Mouse (Mus musculus) MEL (cell line): ENCODE measurements around the gene Dbn1.
A peak's percentile ranks its signal among the peaks of the same experiment; 100 is the strongest.

Experiments
- CTCF ChIP-seq, 3 experiments: IDR thresholded peaks in 2 of 3; conservative IDR thresholded peaks in 1 of 3; 2 replicates each; pipeline ENCODE4 v1.5.1; 2011 to 2012; ENCODE audit warnings: low read length in 3 of 3, low read depth in 2 of 3, mild to moderate bottlenecking in 2 of 3, improper control_type of control experiment in 1 of 3, inconsistent platforms in 1 of 3, mixed read lengths in 1 of 3, moderate library complexity in 1 of 3; ENCODE audit not compliant: control insufficient read depth in 1 of 3, insufficient read depth in 1 of 3, poor library complexity in 1 of 3, severe bottlenecking in 1 of 3
- EP300 ChIP-seq, 2 experiments: IDR thresholded peaks; 2 replicates each; pipeline ENCODE4 v1.6.1; 2011; ENCODE audit warnings: improper control_type of control experiment in 2 of 2, low read length in 2 of 2, low read depth in 1 of 2, mild to moderate bottlenecking in 1 of 2
- MAFK ChIP-seq: IDR thresholded peaks from 2 replicates; pipeline ENCODE4 v1.6.1; 2011; ENCODE audit warnings: low read depth, mild to moderate bottlenecking, low read length, improper control_type of control experiment, borderline replicate concordance
- MAZ ChIP-seq: IDR thresholded peaks from 2 replicates; pipeline ENCODE4 v1.6.1; 2012; ENCODE audit warnings: low read depth, mild to moderate bottlenecking, inconsistent platforms, low read length, improper control_type of control experiment
- NELFE ChIP-seq: IDR thresholded peaks from 2 replicates; pipeline ENCODE4 v1.6.1; 2011; ENCODE audit warnings: low read depth, low read length, improper control_type of control experiment
- POLR2A ChIP-seq, 2 experiments: IDR thresholded peaks; 2 replicates each; pipeline ENCODE4 v1.6.1; 2011 to 2012; ENCODE audit warnings: low read length in 2 of 2, mild to moderate bottlenecking in 2 of 2, control low read depth in 1 of 2, improper control_type of control experiment in 1 of 2, low read depth in 1 of 2, moderate library complexity in 1 of 2; ENCODE audit not compliant: control insufficient read depth in 1 of 2, insufficient read depth in 1 of 2, poor library complexity in 1 of 2
- POLR2AphosphoS2 ChIP-seq: IDR thresholded peaks from 2 replicates; pipeline ENCODE4 v1.6.1; 2011; ENCODE audit warnings: low read length, improper control_type of control experiment
- RCOR1 ChIP-seq: IDR thresholded peaks from 2 replicates; pipeline ENCODE4 v1.6.1; 2012; ENCODE audit warnings: low read depth, mild to moderate bottlenecking, inconsistent platforms, low read length, improper control_type of control experiment
- SIN3A ChIP-seq: IDR thresholded peaks from 2 replicates; pipeline ENCODE4 v1.6.1; 2012; ENCODE audit warnings: low read length, improper control_type of control experiment, inconsistent platforms
- TCF12 ChIP-seq: IDR thresholded peaks from 2 replicates; pipeline ENCODE4 v1.6.1; 2014; ENCODE audit warnings: low read depth, mild to moderate bottlenecking, inconsistent platforms, low read length, improper control_type of control experiment, moderate library complexity
- USF2 ChIP-seq, 2 experiments: IDR thresholded peaks; 2 replicates each; pipeline ENCODE4 v1.6.1; 2011 to 2012; ENCODE audit warnings: improper control_type of control experiment in 2 of 2, low read length in 2 of 2, borderline replicate concordance in 1 of 2, inconsistent platforms in 1 of 2, low read depth in 1 of 2, mild to moderate bottlenecking in 1 of 2; ENCODE audit not compliant: insufficient read depth in 1 of 2
- ZC3H11A ChIP-seq: IDR thresholded peaks from 2 replicates; pipeline ENCODE4 v1.6.1; 2012; ENCODE audit warnings: low read depth, mild to moderate bottlenecking, inconsistent platforms, low read length, improper control_type of control experiment
- ZMIZ1 ChIP-seq: IDR thresholded peaks from 2 replicates; pipeline ENCODE4 v1.6.1; 2012; ENCODE audit warnings: low read depth, mild to moderate bottlenecking, inconsistent platforms, low read length, improper control_type of control experiment, moderate library complexity
- ZNF384 ChIP-seq: IDR thresholded peaks from 2 replicates; pipeline ENCODE4 v1.6.1; 2012; ENCODE audit warnings: low read depth, mild to moderate bottlenecking, inconsistent platforms, low read length, improper control_type of control experiment

DNA sequence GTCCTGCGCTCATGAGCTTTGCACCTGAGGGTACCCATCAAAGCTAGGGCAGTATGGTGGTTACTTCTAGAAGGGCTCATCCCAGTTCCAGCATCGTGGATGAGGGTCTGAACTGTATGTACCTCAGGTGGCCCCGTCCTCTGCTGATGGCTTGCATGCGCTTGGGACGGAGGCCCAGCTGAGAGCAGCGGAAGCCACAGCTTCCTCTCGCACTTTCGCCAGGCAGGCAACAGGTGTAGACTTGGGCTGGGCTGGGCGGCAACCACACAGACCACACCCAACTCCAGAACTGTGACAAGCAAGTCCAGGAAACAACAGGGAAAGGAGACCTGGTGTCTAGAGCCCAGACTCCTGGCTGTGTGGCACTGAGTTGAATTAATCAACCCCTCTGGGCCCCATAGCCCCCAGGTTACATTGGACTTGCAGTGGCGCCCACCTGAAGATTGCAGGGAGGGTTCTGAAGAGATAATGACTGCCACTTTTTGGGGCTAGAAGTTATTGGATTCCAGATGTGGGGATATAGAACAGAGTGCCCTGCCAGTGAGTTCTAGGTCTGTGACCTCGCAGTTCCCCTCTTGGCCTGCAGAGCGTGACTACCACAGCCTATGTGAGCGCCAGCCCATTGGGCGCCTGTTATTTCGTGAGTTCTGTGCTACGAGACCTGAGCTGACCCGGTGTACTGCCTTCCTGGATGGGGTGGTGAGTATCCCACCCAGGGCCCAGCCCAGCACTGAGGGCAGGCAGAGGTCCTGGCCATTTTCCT lies 38.1 kb downstream of the Dbn1 start:
- TF ChIP-seq RCOR1 (no peak), SIN3A (no peak), EP300 (IDR thresholded peaks at IDR 0.05; ENCODE audit: low read depth in 1 of 2, low read length in 2 of 2) (no peak), CTCF (IDR thresholded peaks at IDR 0.05 in 2 of 3, conservative IDR thresholded peaks at IDR 0.05 in 1 of 3; ENCODE audit: control insufficient read depth in 1 of 3, insufficient read depth in 1 of 3, low read depth in 2 of 3, low read length in 3 of 3, poor library complexity in 1 of 3, severe bottlenecking in 1 of 3) (peak in 2 of 3 experiments; percentile 6 to 17; a peak in 1 of 6 replicates), POLR2A (IDR thresholded peaks at IDR 0.05; ENCODE audit: control insufficient read depth in 1 of 2, insufficient read depth in 1 of 2, low read depth in 1 of 2, low read length in 2 of 2, poor library complexity in 1 of 2) (no peak), TCF12 (no peak), MAZ (no peak), POLR2AphosphoS2 (no peak), MAFK (no peak), ZC3H11A (no peak), ZMIZ1 (no peak), NELFE (no peak), USF2 (IDR thresholded peaks at IDR 0.05; ENCODE audit: borderline replicate concordance in 1 of 2, insufficient read depth in 1 of 2, low read depth in 1 of 2, low read length in 2 of 2) (no peak), ZNF384 (no peak)
